Mouse (Mus musculus) liver, postnatal 0 days (tissue): Measurements from ENCODE around the gene Naip1. TPM values are rescaled to one million over a fixed set of nuclear protein-coding genes. Genes with fewer than 3 reads are reported as not detected.
A peak's percentile ranks its signal among the peaks of the same experiment; 100 is the strongest.
"Not testable (repeated sequence)": the region's sequence is repeated elsewhere in the genome, so short reads cannot be mapped to it uniquely, and the experiment has no call there.

Experiments used
- ATAC-seq: fragments of 200-750 bp; cut with Nextera tagmentation; 2 replicates; pipeline ENCODE4 v1.8.0; 2017; ENCODE audit warnings: mild to moderate bottlenecking, moderate library complexity
- DNase-seq: peaks from one replicate; pipeline ENCODE4 v3.0.0-alpha.2; 2016
- H3K27ac ChIP-seq: fragments of 300-500 bp; sonication (generic); 2 replicates; pipeline ENCODE4 v1.5.1; 2014; ENCODE audit warnings: antibody characterized with exemption, moderate library complexity, mild to moderate bottlenecking, low read depth
- H3K27me3 ChIP-seq: fragments of 300-500 bp; sonication (generic); 2 replicates; pipeline ENCODE4 v1.6.1; 2014; ENCODE audit warnings: low read length, control low read depth, mixed read lengths; ENCODE audit not compliant: insufficient read depth
- H3K36me3 ChIP-seq: fragments of 300-500 bp; sonication (generic); replicated peaks from 2 replicates; pipeline ENCODE4 v1.6.1; 2014; ENCODE audit warnings: mild to moderate bottlenecking, control low read depth, low read length, moderate library complexity, mixed read lengths; ENCODE audit not compliant: insufficient read depth
- H3K4me1 ChIP-seq: fragments of 300-500 bp; sonication (generic); 2 replicates; pipeline ENCODE4 v1.6.1; 2014; ENCODE audit warnings: antibody characterized with exemption, mild to moderate bottlenecking, control low read depth; ENCODE audit not compliant: insufficient read depth
- H3K4me2 ChIP-seq: fragments of 300-500 bp; sonication (generic); 2 replicates; pipeline ENCODE4 v1.6.1; 2014; ENCODE audit warnings: low read depth, mild to moderate bottlenecking, low read length, moderate library complexity, mixed read lengths
- H3K4me3 ChIP-seq: fragments of 300-500 bp; sonication (generic); 2 replicates; pipeline ENCODE4 v1.5.1; 2014; ENCODE audit warnings: low read depth, low read length
- H3K9ac ChIP-seq: fragments of 300-500 bp; sonication (generic); replicated peaks from 2 replicates; pipeline ENCODE4 v1.6.1; 2014; ENCODE audit warnings: mild to moderate bottlenecking, moderate library complexity
- H3K9me3 ChIP-seq: fragments of 300-500 bp; sonication (generic); 2 replicates; pipeline ENCODE4 v1.6.1; 2016; ENCODE audit warnings: mild to moderate bottlenecking, control low read depth, low read length, mixed read lengths
- CTCF ChIP-seq: sonication (generic); IDR thresholded peaks from 2 replicates; pipeline ENCODE4 v1.5.1; 2016; ENCODE audit warnings: antibody characterized with exemption, low read depth
- EP300 ChIP-seq: IDR thresholded peaks from 2 replicates; pipeline ENCODE4 v1.6.1; 2016; ENCODE audit warnings: antibody characterized with exemption, low read depth, mild to moderate bottlenecking
- WGBS: fragments of 180-500 bp; shearing (Covaris S2); extraction: QIAGEN DNeasy Blood & Tissue Kit; methylation state at CpG from one replicate; pipeline ENCODE4 v1.1.7; 2014; ENCODE audit not compliant: insufficient replicate concordance; 5-methylcytosine and 5-hydroxymethylcytosine counted together
- polyA plus RNA-seq: library from polyadenylated mRNA; unstranded; fragments of >200 nt; fragmentation: Nextera tagmentation; extraction: Ambion mirVana; gene quantifications from 2 replicates; pipeline ENCODE4 v1.2.1, GENCODE M21; 2015

Naip1 gene
- 0.04 TPM in 2 replicates for polyA plus RNA-seq

DNA sequence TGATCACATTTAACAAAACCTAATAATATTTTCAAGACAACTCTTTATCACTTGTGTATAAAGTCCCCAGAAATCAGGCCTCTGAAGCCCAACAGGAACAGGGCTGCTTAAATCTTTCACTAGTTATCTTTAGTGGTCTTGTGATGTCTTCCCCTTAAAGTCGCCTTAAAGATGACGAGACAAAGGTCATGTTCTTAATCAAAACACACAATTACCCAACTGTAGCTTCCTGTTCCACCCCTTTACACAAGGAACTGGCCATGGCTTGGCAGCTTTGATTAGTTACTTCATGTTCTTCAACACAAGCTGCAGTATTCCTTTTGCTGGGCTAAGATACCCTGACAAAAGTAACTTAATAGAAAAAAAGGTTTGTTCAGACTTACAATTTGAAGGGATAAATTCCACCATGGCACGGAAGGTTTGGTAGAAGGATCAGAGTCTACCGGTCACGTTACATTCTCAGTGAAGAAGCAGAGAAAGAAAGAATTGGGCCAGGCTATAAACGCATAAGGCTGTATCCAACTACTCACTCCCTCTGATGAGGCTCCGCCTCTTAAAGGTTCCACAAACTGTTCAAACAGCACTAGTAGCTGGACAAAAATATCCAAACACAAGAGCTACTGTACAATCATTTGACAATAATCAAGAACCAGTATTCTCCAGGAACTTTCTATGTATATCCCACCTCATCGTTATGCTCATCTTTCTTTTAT is at the start of gene Naip1:
TSS of gene Naip1 (minus strand) at position 455 of the 713 bp plus-strand sequence.
- ATAC-seq, H3K9ac ChIP-seq, H3K4me2 ChIP-seq, DNase-seq, H3K9me3 ChIP-seq, H3K27me3 ChIP-seq, H3K27ac ChIP-seq, H3K4me1 ChIP-seq, H3K36me3 ChIP-seq, H3K4me3 ChIP-seq: not testable (repeated sequence)
- 64% methylated on average over 8 of the region's 8 CpGs for WGBS

- not testable (repeated sequence) for H3K9me3 ChIP-seq, H3K27me3 ChIP-seq, H3K4me3 ChIP-seq, DNase-seq, H3K36me3 ChIP-seq, H3K9ac ChIP-seq, H3K4me1 ChIP-seq, H3K27ac ChIP-seq, H3K4me2 ChIP-seq, ATAC-seq
These were observed 47.0 kb upstream of the Naip1 start for GRCm38 (mm10) chr13:100499625-100500024.

DNA sequence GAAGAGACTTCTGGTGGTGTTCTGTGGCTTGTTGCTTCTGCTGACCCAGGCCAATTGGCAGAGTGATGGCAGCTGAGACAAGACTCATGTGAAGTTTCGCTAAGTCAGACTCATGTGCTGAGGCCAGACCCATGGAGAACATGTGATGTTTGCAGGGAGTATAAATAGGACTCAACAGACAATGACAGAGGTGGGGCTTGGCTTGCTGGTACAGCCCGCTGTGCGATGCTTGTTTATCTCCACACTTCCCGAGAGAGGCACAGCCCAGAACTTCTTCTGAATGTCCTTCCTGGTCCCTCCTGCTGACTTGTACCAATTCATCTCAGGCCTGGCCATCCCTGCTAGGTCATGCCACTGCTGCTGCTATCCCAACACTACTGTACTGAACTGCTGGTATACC is 42.7 kb upstream of the Naip1 start:
- WGBS, result 67% methylated on average over 4 of the region's 4 CpGs

GRCm38 (mm10) chr13:100494370-100494769 is 41.7 kb upstream of the Naip1 start:
- H3K4me2 ChIP-seq, H3K27ac ChIP-seq, H3K36me3 ChIP-seq, H3K9ac ChIP-seq, H3K27me3 ChIP-seq, H3K9me3 ChIP-seq, ATAC-seq, H3K4me3 ChIP-seq: not testable (repeated sequence)
- 72% methylated on average over 8 of the region's 8 CpGs for WGBS
- DNase-seq, result peak; percentile 21
- TF ChIP-seq CTCF, result peak; percentile 25; the same call in 1 of the 2 replicates
- peaks cover 20% of the 10 kb centered on the region for H3K4me1 ChIP-seq

More for the DNA sequence above, 42.7 kb upstream of the Naip1 start:
- DNase-seq, result no peak
- Histone ChIP-seq H3K4me1 (peaks cover 20% of the 10 kb centered on the region), H3K27ac (no peak overlapping the region), H3K27me3 (no peaks in the 10 kb centered on the region), H3K4me2 (no peak overlapping the region), H3K4me3 (no peak overlapping the region), H3K9me3 (no peaks in the 10 kb centered on the region), H3K36me3 (no peaks in the 10 kb centered on the region), H3K9ac (no peak overlapping the region)
- TF ChIP-seq EP300, result no peak
- no peak for TF ChIP-seq CTCF
- ATAC-seq, result no peak

- Histone ChIP-seq H3K27me3 (no peaks in the 10 kb centered on the region), H3K9ac (no peak overlapping the region), H3K4me2 (0 out of 2 replicates have a peak overlapping the region, but pooled peaks have one; percentile 82), H3K36me3 (peaks cover under 1% of the 10 kb centered on the region; the same call in 1 of the 2 replicates), H3K9me3 (no peaks in the 10 kb centered on the region), H3K27ac (peak overlapping the region; percentile 44; the same call in 1 of the 2 replicates), H3K4me3 (no peak overlapping the region), H3K4me1 (peaks cover 20% of the 10 kb centered on the region)
- TF ChIP-seq CTCF (no peak), EP300 (no peak)
- 46% methylated on average over 8 of the region's 8 CpGs for WGBS
- DNase-seq, result peak; percentile 30
- ATAC-seq, result peak; percentile 62
These were observed 40.6 kb upstream of the Naip1 start for GRCm38 (mm10) chr13:100493313-100493712.

- Histone ChIP-seq H3K27me3 (no peaks in the 10 kb centered on the region), H3K4me2 (peak within 1 kb of the TSS; percentile 82), H3K36me3 (peaks cover 10% of the 10 kb centered on the region), H3K9ac (peak within 1 kb of the TSS; percentile 93), H3K27ac (peak within 1 kb of the TSS; percentile 83), H3K9me3 (no peaks in the 10 kb centered on the region), H3K4me3 (peak within 1 kb of the TSS; percentile 98), H3K4me1 (peaks cover 20% of the 10 kb centered on the region)
- peak; percentile 81 for ATAC-seq
- DNase-seq, result peak; percentile 90
- TF ChIP-seq CTCF, result peak; percentile 99
- TF ChIP-seq EP300, result 0 out of 2 replicates have a peak, but pooled peaks have one; percentile 37
- under 1% methylated on average over 44 of the region's 51 CpGs for WGBS
These were observed 39.6 kb upstream of the Naip1 start, which contains the start of gene Gtf2h2 for GRCm38 (mm10) chr13:100492061-100492787. TSS of gene Gtf2h2 (minus strand) at chr13:100492579.
